Mouse (Mus musculus): ENCODE data around the gene Tacc2. TPM values are rescaled to one million over a fixed set of nuclear protein-coding genes. Genes with fewer than 3 reads are reported as not detected.
"Not testable (repeated sequence)": the region's sequence is repeated elsewhere in the genome, so short reads cannot be mapped to it uniquely, and the experiment has no call there.

Gene Tacc2
- polyA plus RNA-seq, 1 experiment from 2014 or later: 50.8 TPM

DNA sequence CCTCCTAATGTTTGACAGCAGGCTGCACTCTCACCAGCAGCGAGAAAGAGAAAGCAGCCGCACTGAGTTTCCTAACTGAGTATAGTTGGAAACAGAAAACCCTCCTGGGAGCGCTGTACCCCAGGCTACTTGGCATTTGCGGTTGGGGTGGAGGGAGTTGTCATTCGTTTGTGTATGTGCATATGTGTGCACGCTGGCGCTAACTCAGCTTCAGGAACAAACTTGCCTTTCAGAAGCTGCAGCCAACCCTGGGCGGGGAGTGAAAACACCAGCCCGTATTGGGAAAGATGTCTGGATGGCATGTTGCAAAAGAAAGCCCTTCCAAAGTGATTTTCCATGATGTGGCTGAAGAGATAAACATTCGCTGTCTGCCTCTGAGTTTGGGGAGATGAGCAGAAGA is 257 bp upstream of the Tacc2 start:
- no peaks in the 10 kb centered on the region for H3K36me3 ChIP-seq
- no peaks in the 10 kb centered on the region for H3K9me3 ChIP-seq
- WGBS: 36% methylated on average over 10 of the region's 10 CpGs
- DNase-seq (ENCODE audit: low spot score): no peak
- peak overlapping the region; percentile 18; the same call in 1 of the 2 replicates for H3K4me3 ChIP-seq
- peaks cover 13% of the 10 kb centered on the region for H3K4me1 ChIP-seq (replicated peaks)
- peaks cover 4% of the 10 kb centered on the region; the same call in 1 of the 2 replicates for H3K27me3 ChIP-seq (ENCODE audit: insufficient read depth, poor library complexity, severe bottlenecking)
- no peak overlapping the region for H3K27ac ChIP-seq

DNA sequence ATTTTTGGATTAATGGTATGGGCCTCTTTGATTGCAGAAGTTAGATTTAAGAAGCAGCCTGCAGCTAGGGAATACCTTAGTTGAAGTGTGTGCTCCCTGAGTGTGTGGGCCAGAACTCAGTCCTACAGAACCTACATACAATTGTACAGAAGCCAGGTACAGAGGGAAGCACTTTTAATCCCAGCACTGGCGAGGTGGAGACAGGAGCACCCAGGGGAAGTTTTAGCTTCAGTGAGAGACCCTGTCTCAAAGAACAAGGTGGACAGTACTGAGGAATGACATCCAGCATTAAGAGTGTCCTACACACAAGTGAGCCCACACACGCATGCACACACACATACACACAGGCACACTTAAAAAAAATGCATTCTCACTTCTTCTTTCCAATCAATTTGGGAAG is 828 bp downstream of the Tacc2 start:
- H3K4me3 ChIP-seq: no peak overlapping the region
- no peak for DNase-seq (ENCODE audit: low spot score)
- H3K36me3 ChIP-seq: no peaks in the 10 kb centered on the region
- H3K9me3 ChIP-seq: no peaks in the 10 kb centered on the region
- peaks cover 13% of the 10 kb centered on the region for H3K4me1 ChIP-seq (replicated peaks)
- WGBS: 95% methylated on average over 2 of the region's 2 CpGs
- H3K27ac ChIP-seq: no peak overlapping the region
- peaks cover 4% of the 10 kb centered on the region; the same call in 1 of the 2 replicates for H3K27me3 ChIP-seq (ENCODE audit: insufficient read depth, poor library complexity, severe bottlenecking)

DNA sequence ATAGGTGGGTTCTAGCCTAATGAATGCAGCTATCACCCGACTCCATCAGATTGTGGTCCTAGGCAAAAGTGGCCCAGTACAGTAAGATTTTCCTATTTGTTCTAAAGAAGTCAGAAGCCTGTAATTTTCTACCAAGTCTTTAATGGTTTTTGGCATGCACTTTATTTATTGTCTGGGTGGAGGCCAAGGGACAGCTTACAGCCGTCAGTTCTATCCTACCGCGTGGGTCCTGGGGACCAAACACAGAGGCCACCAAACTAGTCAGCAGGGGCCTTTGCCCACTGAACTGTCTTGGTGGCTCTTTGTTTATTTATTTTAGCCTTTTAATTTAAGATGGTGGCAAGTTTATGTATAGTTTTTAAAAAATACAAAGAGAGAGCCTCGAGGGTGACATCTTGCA is 1.4 kb downstream of the Tacc2 start:
- Histone ChIP-seq H3K27me3 (ENCODE audit: insufficient read depth, poor library complexity, severe bottlenecking) (peaks cover 4% of the 10 kb centered on the region; the same call in 1 of the 2 replicates), H3K36me3 (no peaks in the 10 kb centered on the region), H3K4me3 (no peak overlapping the region), H3K9me3 (no peaks in the 10 kb centered on the region), H3K27ac (no peak overlapping the region), H3K4me1 (replicated peaks) (peaks cover 13% of the 10 kb centered on the region)
- 91% methylated on average over 5 of the region's 5 CpGs for WGBS
- DNase-seq (ENCODE audit: low spot score): no peak

DNA sequence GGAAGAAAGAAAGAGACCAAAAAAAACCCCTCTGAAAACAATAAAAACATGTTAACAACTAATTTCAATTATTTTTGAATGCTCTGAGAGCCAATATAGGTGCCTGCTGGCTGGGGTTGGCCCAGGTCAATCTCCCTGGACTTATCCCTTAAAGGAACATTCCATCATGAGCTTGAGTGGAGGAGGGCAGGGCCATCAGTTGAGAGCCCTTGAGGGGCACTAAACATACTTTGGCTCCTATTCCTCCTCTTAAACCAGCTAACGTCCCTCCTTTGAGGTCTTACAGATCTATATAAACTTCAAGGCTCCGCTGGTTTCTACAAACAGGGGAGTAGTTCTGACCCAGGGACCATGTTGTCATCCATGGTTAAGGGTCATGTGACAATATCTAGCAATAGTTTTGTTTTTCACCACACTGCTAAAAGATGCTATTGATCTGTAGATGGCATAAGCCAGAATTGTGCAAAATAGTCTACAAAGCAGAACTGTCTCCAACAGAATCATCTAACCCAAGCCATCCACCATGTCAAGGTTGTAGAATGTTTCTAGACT is 9.4 kb downstream of the Tacc2 start:
- Histone ChIP-seq H3K9me3 (no peaks in the 10 kb centered on the region), H3K36me3 (no peaks in the 10 kb centered on the region), H3K27ac (no peak overlapping the region), H3K4me3 (no peak overlapping the region), H3K4me1 (replicated peaks) (peaks cover 7% of the 10 kb centered on the region; the same call in 1 of the 2 replicates), H3K27me3 (ENCODE audit: insufficient read depth, poor library complexity, severe bottlenecking) (no peaks in the 10 kb centered on the region)
- DNase-seq (ENCODE audit: low spot score): no peak
- WGBS: 92% methylated on average over 2 of the region's 2 CpGs

DNA sequence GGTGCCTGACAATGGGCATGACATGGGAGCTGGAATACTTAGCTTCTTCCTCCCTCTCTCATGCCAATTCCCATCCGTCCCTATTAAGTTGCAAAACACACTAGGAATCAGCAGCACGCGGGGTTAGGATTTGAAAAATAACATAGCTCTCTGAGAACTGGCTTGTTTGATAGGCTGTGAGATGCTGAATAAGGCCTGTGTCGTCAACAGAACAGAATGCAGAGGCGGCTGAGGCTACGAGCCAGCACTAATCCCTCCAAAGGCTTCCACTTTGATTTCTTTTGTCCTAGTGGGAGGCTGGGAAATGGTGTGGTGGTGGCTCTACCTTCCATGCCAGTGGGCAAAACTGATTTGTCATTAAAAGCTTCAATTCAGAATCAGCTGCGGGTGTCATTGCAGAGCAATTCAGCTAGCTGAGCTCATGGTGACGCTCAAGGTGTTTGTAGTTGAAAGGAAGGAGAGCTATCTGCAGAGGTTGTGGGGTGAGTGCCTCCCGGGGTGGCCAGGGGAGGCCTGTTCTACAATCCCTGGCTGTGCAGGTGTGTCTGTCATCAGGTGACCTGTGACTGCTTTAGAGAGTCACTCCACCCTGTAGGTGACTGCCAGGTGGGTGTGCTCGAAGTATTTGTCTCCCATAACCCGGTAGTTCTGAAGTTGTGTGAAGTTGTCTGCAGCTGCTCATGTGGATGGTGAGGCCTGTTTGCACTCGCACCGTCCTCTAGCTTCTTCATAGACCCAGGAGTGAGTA is 13.0 kb downstream of the Tacc2 start:
- peaks cover 10% of the 10 kb centered on the region for H3K4me1 ChIP-seq (replicated peaks)
- H3K36me3 ChIP-seq: no peaks in the 10 kb centered on the region
- peak overlapping the region; percentile 14; the same call in 1 of the 2 replicates for H3K27ac ChIP-seq
- H3K4me3 ChIP-seq: no peak overlapping the region
- DNase-seq (ENCODE audit: low spot score): no peak
- no peaks in the 10 kb centered on the region for H3K9me3 ChIP-seq
- WGBS: 63% methylated on average over 13 of the region's 13 CpGs
- H3K27me3 ChIP-seq (ENCODE audit: insufficient read depth, poor library complexity, severe bottlenecking): no peaks in the 10 kb centered on the region

DNA sequence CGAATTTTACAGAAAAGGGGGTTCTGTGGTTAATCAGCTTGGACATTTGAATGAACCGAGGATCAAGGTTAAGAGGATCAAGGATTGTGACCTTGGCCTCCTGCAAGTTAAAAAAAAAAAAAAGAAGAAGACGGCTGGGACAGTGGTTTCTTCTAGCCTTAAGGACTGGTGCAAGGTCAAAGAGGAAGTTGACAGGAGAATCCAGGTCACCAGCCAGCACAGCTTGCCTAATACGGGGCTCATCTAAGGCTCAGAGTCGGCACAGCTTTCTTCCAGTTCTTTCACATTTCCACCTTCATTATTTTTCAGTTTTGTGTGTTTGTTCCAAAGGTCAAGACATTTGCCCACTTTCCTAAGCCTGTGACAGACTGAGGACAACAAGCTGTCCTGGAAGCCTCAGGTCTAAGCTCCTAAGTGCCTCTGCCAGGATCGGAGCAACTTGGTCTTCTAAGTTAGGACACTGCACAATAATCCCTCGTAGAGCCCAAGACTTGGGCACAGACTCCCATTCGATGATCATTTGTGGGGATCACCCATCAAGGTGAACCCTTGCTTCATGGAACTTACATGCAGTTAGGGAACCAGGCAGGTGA is 13.7 kb downstream of the Tacc2 start:
- H3K36me3 ChIP-seq: no peaks in the 10 kb centered on the region
- H3K27ac ChIP-seq: no peak overlapping the region
- no peaks in the 10 kb centered on the region for H3K9me3 ChIP-seq
- peaks cover 10% of the 10 kb centered on the region for H3K4me1 ChIP-seq (replicated peaks)
- 72% methylated on average over 8 of the region's 8 CpGs for WGBS
- no peak overlapping the region for H3K4me3 ChIP-seq
- DNase-seq (ENCODE audit: low spot score): no peak
- no peaks in the 10 kb centered on the region for H3K27me3 ChIP-seq (ENCODE audit: insufficient read depth, poor library complexity, severe bottlenecking)

DNA sequence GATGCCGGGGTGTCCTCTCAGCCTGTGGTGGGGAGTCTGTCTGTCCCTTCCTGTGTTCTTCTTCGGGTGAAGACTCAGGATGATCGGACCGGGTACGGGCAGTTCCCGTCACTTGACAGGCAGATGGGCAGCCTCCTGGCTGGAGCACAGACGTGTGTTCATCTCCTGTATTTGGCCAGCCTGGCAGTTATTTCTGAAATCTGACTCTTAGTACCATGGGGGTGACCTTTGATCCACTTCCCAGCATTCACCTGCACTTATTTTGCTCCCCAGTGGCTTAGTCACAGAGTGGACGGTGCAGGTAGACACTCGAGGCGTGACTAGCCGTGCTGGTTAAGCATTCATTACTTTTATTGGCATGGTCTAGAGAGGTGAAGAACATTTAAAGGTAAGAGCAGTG is 15.7 kb downstream of the Tacc2 start:
- not testable (repeated sequence) for H3K27ac ChIP-seq; H3K36me3 ChIP-seq; DNase-seq (ENCODE audit: low spot score); H3K9me3 ChIP-seq; H3K27me3 ChIP-seq (ENCODE audit: insufficient read depth, poor library complexity, severe bottlenecking); H3K4me3 ChIP-seq
- no CpG with 5 or more reads among the region's 11 CpGs for WGBS
- peaks cover 19% of the 10 kb centered on the region for H3K4me1 ChIP-seq (replicated peaks)

DNA sequence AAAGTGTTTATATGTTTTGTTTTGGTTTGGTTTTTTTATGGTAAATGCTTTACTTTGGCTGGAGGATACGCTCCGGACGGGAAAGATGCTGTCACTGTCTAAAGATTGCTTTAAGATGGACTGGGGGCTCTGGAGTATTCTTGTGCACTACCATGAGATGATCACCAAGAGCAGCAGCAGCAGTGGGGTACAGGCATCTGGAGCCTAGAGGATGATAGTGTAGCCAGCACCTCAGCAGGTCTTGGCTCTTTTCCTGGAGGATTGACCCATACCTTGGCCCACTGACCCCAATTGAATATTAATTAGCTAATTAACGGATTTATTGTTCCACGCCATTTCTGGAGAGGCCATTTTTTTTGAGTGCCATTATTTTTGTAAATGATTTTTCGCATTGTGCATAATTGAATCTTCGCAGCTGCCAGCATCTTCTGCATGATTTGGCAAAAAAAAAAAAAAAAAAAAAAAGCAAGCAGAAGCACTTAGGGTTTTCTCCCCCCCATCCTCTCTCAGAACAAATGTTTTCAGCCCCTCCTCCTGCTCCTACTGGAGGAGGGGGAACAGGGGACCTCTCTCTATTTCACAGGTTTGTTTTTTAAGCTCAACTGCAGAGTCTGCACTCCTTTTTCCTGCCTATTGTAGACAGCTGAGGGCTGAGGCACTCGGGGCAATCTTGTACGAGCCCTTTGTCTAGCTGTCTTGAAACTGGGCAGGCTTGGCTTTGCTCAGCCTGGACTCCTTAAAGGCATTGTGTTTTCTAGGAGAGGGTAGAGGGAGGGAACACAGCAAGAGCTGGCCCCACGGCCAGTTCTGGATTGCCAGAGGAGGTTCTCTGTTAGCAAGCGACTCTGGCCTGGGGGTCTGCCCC is 16.4 kb downstream of the Tacc2 start:
- Histone ChIP-seq H3K27ac (peak overlapping the region; percentile 47; the same call in 1 of the 2 replicates), H3K4me1 (replicated peaks) (peaks cover 19% of the 10 kb centered on the region)
- WGBS: 43% methylated on average over 9 of the region's 11 CpGs
- not testable (repeated sequence) for H3K27me3 ChIP-seq (ENCODE audit: insufficient read depth, poor library complexity, severe bottlenecking); H3K9me3 ChIP-seq; H3K4me3 ChIP-seq; DNase-seq (ENCODE audit: low spot score); H3K36me3 ChIP-seq

DNA sequence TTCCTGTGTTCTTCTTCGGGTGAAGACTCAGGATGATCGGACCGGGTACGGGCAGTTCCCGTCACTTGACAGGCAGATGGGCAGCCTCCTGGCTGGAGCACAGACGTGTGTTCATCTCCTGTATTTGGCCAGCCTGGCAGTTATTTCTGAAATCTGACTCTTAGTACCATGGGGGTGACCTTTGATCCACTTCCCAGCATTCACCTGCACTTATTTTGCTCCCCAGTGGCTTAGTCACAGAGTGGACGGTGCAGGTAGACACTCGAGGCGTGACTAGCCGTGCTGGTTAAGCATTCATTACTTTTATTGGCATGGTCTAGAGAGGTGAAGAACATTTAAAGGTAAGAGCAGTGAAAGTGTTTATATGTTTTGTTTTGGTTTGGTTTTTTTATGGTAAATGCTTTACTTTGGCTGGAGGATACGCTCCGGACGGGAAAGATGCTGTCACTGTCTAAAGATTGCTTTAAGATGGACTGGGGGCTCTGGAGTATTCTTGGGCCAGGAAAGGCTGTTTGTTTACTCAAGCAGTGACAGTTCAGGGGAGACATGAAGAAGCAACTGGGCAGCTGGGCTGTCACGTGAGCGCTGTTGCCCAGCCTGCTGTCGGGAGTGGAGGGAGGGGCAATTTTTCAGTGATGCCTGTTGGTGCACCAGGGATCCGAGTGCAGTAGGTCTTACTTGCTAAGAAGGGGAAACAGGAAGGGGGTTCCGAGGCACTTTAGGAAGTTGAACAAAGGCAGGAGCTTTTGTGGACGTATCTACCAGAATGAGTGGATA is 19.0 kb downstream of the Tacc2 start:
- WGBS: 55% methylated on average over 9 of the region's 19 CpGs

DNA sequence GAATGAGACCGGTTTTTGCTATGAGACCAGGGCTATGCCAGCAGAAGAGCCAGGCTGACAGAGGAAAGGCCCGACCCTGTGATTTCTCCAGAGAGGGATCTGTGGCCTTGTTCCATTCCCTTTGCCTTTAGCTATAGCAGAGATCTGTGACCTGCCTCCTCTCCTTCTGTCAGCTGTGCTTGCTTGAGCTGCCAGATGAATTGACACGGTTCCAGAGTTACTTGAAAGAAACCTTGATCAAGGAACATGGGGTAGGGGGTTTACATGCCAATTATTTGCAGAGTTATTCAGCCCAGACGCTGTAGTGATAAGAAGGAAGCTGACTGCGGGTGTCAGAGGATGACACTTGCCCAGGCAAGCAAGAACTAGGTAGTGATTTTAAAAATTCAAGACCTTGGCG is 20.3 kb downstream of the Tacc2 start:
- 73% methylated on average over 6 of the region's 6 CpGs for WGBS
- no peaks in the 10 kb centered on the region for H3K27me3 ChIP-seq (ENCODE audit: insufficient read depth, poor library complexity, severe bottlenecking)
- no peak overlapping the region for H3K27ac ChIP-seq
- DNase-seq (ENCODE audit: low spot score): no peak
- peaks cover 12% of the 10 kb centered on the region for H3K4me1 ChIP-seq (replicated peaks)
- H3K9me3 ChIP-seq: no peaks in the 10 kb centered on the region
- H3K36me3 ChIP-seq: no peaks in the 10 kb centered on the region
- no peak overlapping the region for H3K4me3 ChIP-seq

More for the DNA sequence above, 19.0 kb downstream of the Tacc2 start:
- H3K27me3 ChIP-seq (ENCODE audit: insufficient read depth, poor library complexity, severe bottlenecking); H3K4me3 ChIP-seq; H3K36me3 ChIP-seq; H3K9me3 ChIP-seq; H3K27ac ChIP-seq; DNase-seq (ENCODE audit: low spot score): not testable (repeated sequence)
- peaks cover 12% of the 10 kb centered on the region for H3K4me1 ChIP-seq (replicated peaks)

DNA sequence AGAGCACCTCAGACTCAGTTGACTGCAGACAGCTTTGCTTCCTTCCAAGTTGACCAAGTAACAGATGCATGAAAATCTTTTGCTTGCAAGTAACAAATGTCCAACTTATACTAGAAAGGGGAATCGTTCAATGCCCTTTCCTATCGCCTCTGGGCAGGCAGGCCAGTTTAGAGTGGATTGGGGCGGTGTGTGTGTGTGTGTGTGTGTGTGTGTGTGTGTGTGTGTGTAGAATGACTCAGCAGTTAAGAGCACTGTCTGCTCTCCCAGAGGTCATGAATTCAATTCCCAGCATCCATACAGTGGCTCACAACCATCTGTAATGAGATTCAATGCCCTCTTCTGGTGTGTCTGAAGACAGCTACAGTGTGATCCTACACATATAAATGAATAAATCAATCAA is 22.8 kb downstream of the Tacc2 start:
- H3K27me3 ChIP-seq (ENCODE audit: insufficient read depth, poor library complexity, severe bottlenecking): no peaks in the 10 kb centered on the region
- DNase-seq (ENCODE audit: low spot score): no peak
- WGBS: 83% methylated on average over 3 of the region's 3 CpGs
- no peaks in the 10 kb centered on the region for H3K36me3 ChIP-seq
- H3K9me3 ChIP-seq: no peaks in the 10 kb centered on the region
- H3K4me3 ChIP-seq: no peak overlapping the region
- H3K4me1 ChIP-seq (replicated peaks): 0 out of 2 replicates have a peak, but pooled peaks cover 10% of the 10 kb centered on the region
- no peak overlapping the region for H3K27ac ChIP-seq

DNA sequence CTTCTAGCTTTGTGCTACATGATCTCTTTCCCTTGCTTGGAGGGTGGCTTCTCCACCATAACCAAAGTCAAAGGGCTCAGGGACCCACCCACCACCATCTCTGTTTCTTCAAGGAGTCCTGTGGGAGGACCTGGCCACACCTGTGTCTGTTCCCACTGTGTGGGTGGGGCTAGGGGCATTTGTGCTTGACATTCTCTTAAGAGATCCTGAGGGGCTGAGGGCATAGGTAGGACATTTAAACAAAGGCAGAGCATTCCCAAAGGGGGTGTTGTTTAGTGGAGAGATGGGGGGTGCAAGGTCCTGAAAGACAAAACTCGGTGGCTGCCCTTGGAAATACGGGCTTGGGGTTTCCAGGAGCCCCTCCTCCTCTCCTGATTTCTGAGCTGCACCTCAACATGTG is 23.3 kb downstream of the Tacc2 start:
- WGBS: 72% methylated on average over 2 of the region's 2 CpGs
- no peak for DNase-seq (ENCODE audit: low spot score)
- no peaks in the 10 kb centered on the region for H3K36me3 ChIP-seq
- H3K9me3 ChIP-seq: no peaks in the 10 kb centered on the region
- no peaks in the 10 kb centered on the region for H3K27me3 ChIP-seq (ENCODE audit: insufficient read depth, poor library complexity, severe bottlenecking)
- 0 out of 2 replicates have a peak, but pooled peaks cover 10% of the 10 kb centered on the region for H3K4me1 ChIP-seq (replicated peaks)
- no peak overlapping the region for H3K27ac ChIP-seq
- no peak overlapping the region for H3K4me3 ChIP-seq

Data from hindbrain, embryonic 10.5 days (tissue).